In the genomic region with DNA sequence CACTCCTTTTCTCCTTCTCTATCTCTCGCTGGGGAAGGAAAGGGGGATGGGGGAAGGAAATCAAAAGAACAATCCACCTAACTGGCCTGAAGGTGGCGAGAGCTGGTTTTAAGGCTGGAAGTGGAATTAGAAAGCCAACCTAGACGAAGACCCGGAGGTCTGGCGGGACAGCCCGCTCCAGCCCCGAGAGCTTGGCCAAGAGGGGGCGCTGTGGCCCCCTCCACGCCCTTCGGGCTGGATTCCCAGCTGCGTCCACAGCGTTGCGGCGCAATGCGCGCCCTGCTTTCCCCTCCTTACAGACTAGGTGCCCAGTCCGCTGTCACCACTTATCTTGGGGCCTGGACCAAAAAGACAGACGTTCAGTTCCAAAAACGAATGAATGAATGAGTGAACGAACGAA, we compare ENCODE assay signal across 10 mouse cellular contexts. TPM values are rescaled to one million over a fixed set of nuclear protein-coding genes. Genes with fewer than 3 reads are reported as not detected.
DNase-seq lines count a peak whose midpoint lies in the region; ATAC-seq and TF ChIP-seq lines count a peak whose summit lies in the region.
"Had no signal": no experiment of that assay in that cellular context is flagged by ENCODE, and none has a peak within 500 bp of the region (broad histone marks: within the 10 kb centered on the region; RNA-seq: fewer than 3 reads in every experiment).

No protein-coding gene starts in this region.

- no peaks in the 10 kb centered on the region for H3K9me3 ChIP-seq in heart, postnatal 0 days (replicated peaks; ENCODE audit: control insufficient read depth, low read length)
- no peaks in the 10 kb centered on the region for H3K9me3 ChIP-seq in neural tube, embryonic 12.5 days

- TF ChIP-seq POLR2A in thymus, adult 2 months (IDR thresholded peaks at IDR 0.05; ENCODE audit: control insufficient read depth, extremely low read depth, insufficient read depth, low read length, poor library complexity) = no peak

- H3K4me3 ChIP-seq in heart, postnatal 0 days (ENCODE audit: low read depth, low read length) = peak overlapping the region; percentile 35; the same call in 1 of the 2 replicates
- H3K4me3 ChIP-seq in neural tube, embryonic 12.5 days = peak overlapping the region; percentile 49
- no peak overlapping the region for H3K4me3 ChIP-seq in thymus, adult 2 months (ENCODE audit: control insufficient read depth, insufficient read depth, low read length)

- H3K27ac ChIP-seq in heart, postnatal 0 days (ENCODE audit: low read depth) = no peak overlapping the region
- H3K27ac ChIP-seq in neural tube, embryonic 12.5 days = no peak overlapping the region
- H3K27ac ChIP-seq in thymus, adult 2 months (ENCODE audit: control insufficient read depth, insufficient read depth, low read length) = no peak overlapping the region

- no peaks in the 10 kb centered on the region for H3K4me1 ChIP-seq in heart, postnatal 0 days (ENCODE audit: control insufficient read depth, insufficient read depth)
- H3K4me1 ChIP-seq in neural tube, embryonic 12.5 days = peaks cover 22% of the 10 kb centered on the region
- no peaks in the 10 kb centered on the region for H3K4me1 ChIP-seq in thymus, adult 2 months (replicated peaks; ENCODE audit: control insufficient read depth, insufficient read depth, low read length)

- H3K36me3 ChIP-seq in heart, postnatal 0 days (replicated peaks; ENCODE audit: control insufficient read depth, insufficient read depth, low read length) = no peaks in the 10 kb centered on the region
- no peaks in the 10 kb centered on the region for H3K36me3 ChIP-seq in neural tube, embryonic 12.5 days
- H3K36me3 ChIP-seq in thymus, adult 2 months (ENCODE audit: control insufficient read depth, insufficient read depth, low read length) = no peaks in the 10 kb centered on the region

- intact Hi-C loops in gastrocnemius, postnatal 36 days (cut with DNase I) = no loop called here
- intact Hi-C loops in left cerebral cortex, postnatal 25 days (cut with DNase I) = loop anchor here (2.0 to 5.0 kb wide), 3 partner anchors 39 to 79 kb away; no protein-coding TSS in a partner anchor

- peak overlapping the region; percentile 53; the same call in 1 of the 2 replicates for H3K4me2 ChIP-seq in heart, postnatal 0 days (ENCODE audit: low read depth, low read length)
- peak overlapping the region; percentile 92 for H3K4me2 ChIP-seq in neural tube, embryonic 12.5 days (replicated peaks)

- peaks cover 68% of the 10 kb centered on the region for H3K27me3 ChIP-seq in heart, postnatal 0 days (ENCODE audit: control insufficient read depth, insufficient read depth, low read length)
- peaks cover 73% of the 10 kb centered on the region for H3K27me3 ChIP-seq in neural tube, embryonic 12.5 days (replicated peaks)
- H3K27me3 ChIP-seq in thymus, adult 2 months (ENCODE audit: control insufficient read depth, insufficient read depth, low read length) = no peaks in the 10 kb centered on the region; the same call in 1 of the 2 replicates

- WGBS in heart, postnatal 0 days = 2% methylated on average over 21 of the region's 21 CpGs
- under 1% methylated on average over 21 of the region's 21 CpGs for WGBS in neural tube, embryonic 12.5 days
- WGBS in thymus, adult 2 months = 11% methylated on average over 21 of the region's 21 CpGs

- H3K9ac ChIP-seq in heart, postnatal 0 days (replicated peaks; ENCODE audit: low read depth, low read length) = no peak overlapping the region
- no peak overlapping the region for H3K9ac ChIP-seq in neural tube, embryonic 12.5 days

- no peak for ATAC-seq in heart, postnatal 0 days (ENCODE audit: insufficient read depth, low read depth)
- peak; percentile 63 for ATAC-seq in neural tube, embryonic 12.5 days (ENCODE audit: low FRiP score, low read depth)

- no peak for TF ChIP-seq EP300 in heart, postnatal 0 days (IDR thresholded peaks at IDR 0.05; ENCODE audit: low read depth)

- peak; percentile 40 for DNase-seq in gastrocnemius, postnatal 10 days
- DNase-seq in gastrocnemius, postnatal 36 days = no peak
- DNase-seq in WW6 (ENCODE audit: low read depth, low spot score) = peak; percentile 78
- peak; percentile 83 for DNase-seq in embryo, embryonic 11 days
- no peak for DNase-seq in heart, postnatal 0 days (ENCODE audit: low spot score)
- DNase-seq in left cerebral cortex, postnatal 25 days (ENCODE audit: low spot score in 2 of 2) = peak; percentile 53 to 64
- no peak for DNase-seq in thymus, adult 2 months

- TF ChIP-seq CTCF in heart, postnatal 0 days (IDR thresholded peaks at IDR 0.05; ENCODE audit: low read depth) = 0 out of 2 replicates have a peak, but pooled peaks have one; percentile 7
- no peak for TF ChIP-seq CTCF in thymus, adult 2 months (IDR thresholded peaks at IDR 0.05; ENCODE audit: borderline replicate concordance, control insufficient read depth, extremely low read depth, insufficient read depth, low read length, poor library complexity)

RNA-seq across cellular contexts. Expression of a gene that starts 0.9 kb away (rescaled TPM):
- total RNA-seq in gastrocnemius, postnatal 10 days (2021) = under 1 TPM in 1 of 2 experiments, not detected in 1; 0.12 TPM
- total RNA-seq in gastrocnemius, postnatal 36 days (2021) = not detected
- not detected in 2 replicates for total RNA-seq in heart, postnatal 0 days (2014; rRNA removed; ENCODE audit: low replicate concordance)
- not detected in 2 replicates for polyA plus RNA-seq in heart, postnatal 0 days (2015; fragmentation: Nextera tagmentation; extraction: Ambion mirVana)
- 10 to 100 TPM; 31.5 to 32.7 TPM for total RNA-seq in left cerebral cortex, postnatal 25 days (2021)
- 2.3 and 2.4 TPM in 2 replicates for polyA plus RNA-seq in neural tube, embryonic 12.5 days (2016; fragmentation: Nextera tagmentation; extraction: Ambion mirVana)
- 0.19 and 0.24 TPM in 2 replicates for polyA plus RNA-seq in thymus, adult 2 months (2012; rRNA removed)
- polyA plus RNA-seq: C2C12 had no signal

RNA-seq across cellular contexts. Expression of a gene that starts 54.4 kb away (rescaled TPM):
- not detected for total RNA-seq in gastrocnemius, postnatal 10 days (2021)
- not detected for total RNA-seq in gastrocnemius, postnatal 36 days (2021)
- total RNA-seq in heart, postnatal 0 days (2014; rRNA removed; ENCODE audit: low replicate concordance) = not detected in 2 replicates
- not detected in 2 replicates for polyA plus RNA-seq in heart, postnatal 0 days (2015; fragmentation: Nextera tagmentation; extraction: Ambion mirVana)
- total RNA-seq in left cerebral cortex, postnatal 25 days (2021) = not detected
- polyA plus RNA-seq in neural tube, embryonic 12.5 days (2016; fragmentation: Nextera tagmentation; extraction: Ambion mirVana) = not detected in 2 replicates
- polyA plus RNA-seq in thymus, adult 2 months (2012; rRNA removed) = 0.22 TPM in 1 of 2 replicates, not detected in the other
- polyA plus RNA-seq: C2C12; frontal cortex, adult 2 months had no signal

Comparison
In these comparisons a context has a peak if more than half of its experiments do, and no peak if none do; other contexts are left out.
1. DNase-seq: peak in gastrocnemius, postnatal 10 days (single experiment), WW6 (single experiment), embryo, embryonic 11 days (single experiment) and left cerebral cortex, postnatal 25 days (2 of 2); none in gastrocnemius, postnatal 36 days (0 of 2), heart, postnatal 0 days (single experiment) and thymus, adult 2 months (single experiment).
2. RNA of a gene that starts 0.9 kb away (total RNA-seq): 31.5 to 32.7 TPM in left cerebral cortex, postnatal 25 days; 0.12 TPM in gastrocnemius, postnatal 10 days, not detected in gastrocnemius, postnatal 36 days and not detected in heart, postnatal 0 days; every median in the first group is over 10 times any median in the second.